ENCODE assay signal across 20 mouse cellular contexts in genomic region chr10:130412167-130412698, GRCm38 (mm10). TPM values are rescaled to one million over a fixed set of nuclear protein-coding genes. Genes with fewer than 3 reads are reported as not detected.
A peak's percentile ranks its signal among the peaks of the same experiment; 100 is the strongest.
DNase-seq lines count a peak whose midpoint lies in the region; ATAC-seq lines count a peak whose summit lies in the region.
"Not testable (repeated sequence)": the region's sequence is repeated elsewhere in the genome, so short reads cannot be mapped to it uniquely, and the experiment has no call there.
"Had no signal": no experiment of that assay in that cellular context is flagged by ENCODE, and none has a peak within 500 bp of the region (broad histone marks: within the 10 kb centered on the region; RNA-seq: fewer than 3 reads in every experiment).

No protein-coding gene starts in this region.

- 67% methylated on average over 20 of the region's 35 CpGs for WGBS in embryonic facial prominence, embryonic 11.5 days
- WGBS in hindbrain, embryonic 14.5 days, result 85% methylated on average over 16 of the region's 35 CpGs
- WGBS in kidney, embryonic 15.5 days, result 69% methylated on average over 29 of the region's 35 CpGs
- WGBS in liver, embryonic 13.5 days (ENCODE audit: insufficient replicate concordance), result 50% methylated on average over 18 of the region's 35 CpGs
- WGBS in neural tube, embryonic 14.5 days, result 72% methylated on average over 20 of the region's 35 CpGs

- H3K9me3 ChIP-seq in embryonic facial prominence, embryonic 11.5 days (replicated peaks; ENCODE audit: control insufficient read depth, low read length); hindbrain, embryonic 14.5 days (ENCODE audit: control insufficient read depth, low read length); kidney, embryonic 15.5 days (replicated peaks); liver, embryonic 13.5 days (replicated peaks); neural tube, embryonic 14.5 days (ENCODE audit: control insufficient read depth, low read length): not testable (repeated sequence)

- peak; percentile 73; the same call in 1 of the 2 replicates for ATAC-seq in embryonic facial prominence, embryonic 11.5 days (replicated peaks; ENCODE audit: insufficient number of reproducible peaks, low FRiP score, low TSS enrichment, low read depth)
- peak; percentile 54 for ATAC-seq in granulocyte monocyte progenitor cell, adult 5-6 weeks (replicated peaks; ENCODE audit: poor library complexity, severe bottlenecking)
- peak; percentile 64 for ATAC-seq in hindbrain, embryonic 14.5 days (ENCODE audit: low FRiP score)
- ATAC-seq in kidney, embryonic 15.5 days (replicated peaks; ENCODE audit: low FRiP score), result peak; percentile 49
- ATAC-seq in liver, embryonic 13.5 days (ENCODE audit: low read depth), result peak; percentile 51
- 0 out of 2 replicates have a peak, but pooled peaks have one; percentile 34 for ATAC-seq in megakaryocyte, adult 5-6 weeks (ENCODE audit: poor library complexity, severe bottlenecking)
- 0 out of 2 replicates have a peak, but pooled peaks have one; percentile 51 for ATAC-seq in neural tube, embryonic 14.5 days (ENCODE audit: low read depth)

- H3K4me3 ChIP-seq in embryonic facial prominence, embryonic 11.5 days (ENCODE audit: low read depth, low read length); hindbrain, embryonic 14.5 days (replicated peaks; ENCODE audit: low read length); kidney, embryonic 15.5 days (replicated peaks); liver, embryonic 13.5 days (replicated peaks); neural tube, embryonic 14.5 days (ENCODE audit: low read depth, low read length): not testable (repeated sequence)

- not testable (repeated sequence) for H3K27me3 ChIP-seq in embryonic facial prominence, embryonic 11.5 days (ENCODE audit: control insufficient read depth, insufficient read depth, low read length); hindbrain, embryonic 14.5 days (ENCODE audit: control insufficient read depth, insufficient read depth, low read length); kidney, embryonic 15.5 days; liver, embryonic 13.5 days; neural tube, embryonic 14.5 days (ENCODE audit: control insufficient read depth, insufficient read depth, low read length)

- DNase-seq in embryonic facial prominence, embryonic 11.5 days (ENCODE audit: low spot score); hindbrain, embryonic 14.5 days (ENCODE audit: low spot score); liver, embryonic 13.5 days: not testable (repeated sequence)

- not testable (repeated sequence) for H3K4me1 ChIP-seq in embryonic facial prominence, embryonic 11.5 days (ENCODE audit: control insufficient read depth, insufficient read depth, low read length); hindbrain, embryonic 14.5 days (replicated peaks; ENCODE audit: control insufficient read depth, insufficient read depth, low read length); kidney, embryonic 15.5 days; liver, embryonic 13.5 days (replicated peaks); neural tube, embryonic 14.5 days (ENCODE audit: control insufficient read depth, insufficient read depth, low read length)

- not testable (repeated sequence) for H3K36me3 ChIP-seq in embryonic facial prominence, embryonic 11.5 days (replicated peaks; ENCODE audit: control insufficient read depth, insufficient read depth, low read depth, low read length); hindbrain, embryonic 14.5 days (replicated peaks; ENCODE audit: control insufficient read depth, insufficient read depth); kidney, embryonic 15.5 days; liver, embryonic 13.5 days; neural tube, embryonic 14.5 days (ENCODE audit: control insufficient read depth, insufficient read depth, low read length)

- not testable (repeated sequence) for H3K9ac ChIP-seq in embryonic facial prominence, embryonic 11.5 days (replicated peaks; ENCODE audit: low read length); hindbrain, embryonic 14.5 days; kidney, embryonic 15.5 days; liver, embryonic 13.5 days; neural tube, embryonic 14.5 days (replicated peaks; ENCODE audit: low read depth, low read length)

- H3K27ac ChIP-seq in embryonic facial prominence, embryonic 11.5 days (replicated peaks; ENCODE audit: low read depth, low read length); hindbrain, embryonic 14.5 days; kidney, embryonic 15.5 days; liver, embryonic 13.5 days; neural tube, embryonic 14.5 days (ENCODE audit: low read depth, low read length): not testable (repeated sequence)

- H3K4me2 ChIP-seq in embryonic facial prominence, embryonic 11.5 days (ENCODE audit: low read depth, low read length); hindbrain, embryonic 14.5 days (replicated peaks); kidney, embryonic 15.5 days; liver, embryonic 13.5 days; neural tube, embryonic 14.5 days (ENCODE audit: low read depth, low read length): not testable (repeated sequence)

RNA-seq across cellular contexts. Expression of gene Vmn2r85, which starts 17.3 kb away (rescaled TPM):
- not detected in 2 replicates for polyA plus RNA-seq in embryonic facial prominence, embryonic 11.5 days (2014; fragmentation: Nextera tagmentation; extraction: Ambion mirVana)
- total RNA-seq in granulocyte monocyte progenitor cell, adult 5-6 weeks (2014; fragmentation: Nextera tagmentation), result not detected in 2 replicates
- total RNA-seq in granulocyte monocyte progenitor cell, adult 5-6 weeks (2017), result not detected in 2 replicates
- 0.03 and 0.05 TPM in 2 replicates for polyA plus RNA-seq in hindbrain, embryonic 14.5 days (2014; fragmentation: Nextera tagmentation; extraction: Ambion mirVana)
- not detected in 2 replicates for polyA plus RNA-seq in kidney, embryonic 15.5 days (2015; fragmentation: Nextera tagmentation; extraction: Ambion mirVana)
- polyA plus RNA-seq in liver, embryonic 13.5 days (2015; fragmentation: Nextera tagmentation; extraction: Ambion mirVana), result not detected in 2 replicates
- total RNA-seq in megakaryocyte, adult 5-6 weeks (2015), result not detected in 2 replicates
- not detected in 2 replicates for total RNA-seq in megakaryocyte, adult 5-6 weeks (2017)
- 0.05 TPM in 1 of 2 replicates, not detected in the other for polyA plus RNA-seq in neural tube, embryonic 14.5 days (2014; fragmentation: Nextera tagmentation; extraction: Ambion mirVana)
- total RNA-seq: adrenal gland, adult 18-20 months; gastrocnemius, postnatal 36 days; heart, postnatal 4 days; MEL had no signal
- polyA plus RNA-seq: C2C12; embryonic facial prominence, embryonic 13.5 days; forebrain, embryonic 10.5 days; heart, embryonic 10.5 days; midbrain, embryonic 14.5 days; myocyte; small intestine, adult 2 months; thymus, adult 2 months; urinary bladder, adult 2 months had no signal

RNA-seq across cellular contexts. Expression of gene Vmn2r84, which starts 18.1 kb away (rescaled TPM):
- polyA plus RNA-seq in embryonic facial prominence, embryonic 11.5 days (2014; fragmentation: Nextera tagmentation; extraction: Ambion mirVana), result not detected in 2 replicates
- total RNA-seq in granulocyte monocyte progenitor cell, adult 5-6 weeks (2014; fragmentation: Nextera tagmentation), result not detected in 2 replicates
- not detected in 2 replicates for total RNA-seq in granulocyte monocyte progenitor cell, adult 5-6 weeks (2017)
- polyA plus RNA-seq in hindbrain, embryonic 14.5 days (2014; fragmentation: Nextera tagmentation; extraction: Ambion mirVana), result 0.05 TPM in 1 of 2 replicates, not detected in the other
- polyA plus RNA-seq in kidney, embryonic 15.5 days (2015; fragmentation: Nextera tagmentation; extraction: Ambion mirVana), result not detected in 2 replicates
- 0.01 TPM in 2 replicates for polyA plus RNA-seq in liver, embryonic 13.5 days (2015; fragmentation: Nextera tagmentation; extraction: Ambion mirVana)
- total RNA-seq in megakaryocyte, adult 5-6 weeks (2015), result not detected in 2 replicates
- total RNA-seq in megakaryocyte, adult 5-6 weeks (2017), result not detected in 2 replicates
- 0.05 TPM in 1 of 2 replicates, not detected in the other for polyA plus RNA-seq in neural tube, embryonic 14.5 days (2014; fragmentation: Nextera tagmentation; extraction: Ambion mirVana)
- total RNA-seq: adrenal gland, adult 18-20 months; gastrocnemius, postnatal 36 days; heart, postnatal 4 days; MEL had no signal
- polyA plus RNA-seq: C2C12; embryonic facial prominence, embryonic 13.5 days; forebrain, embryonic 10.5 days; heart, embryonic 10.5 days; midbrain, embryonic 14.5 days; myocyte; small intestine, adult 2 months; urinary bladder, adult 2 months had no signal

RNA-seq across cellular contexts. Expression of gene Vmn2r86, which starts 43.6 kb away (rescaled TPM):
- polyA plus RNA-seq in embryonic facial prominence, embryonic 11.5 days (2014; fragmentation: Nextera tagmentation; extraction: Ambion mirVana), result 0.03 TPM in 1 of 2 replicates, not detected in the other
- total RNA-seq in granulocyte monocyte progenitor cell, adult 5-6 weeks (2014; fragmentation: Nextera tagmentation), result not detected in 2 replicates
- total RNA-seq in granulocyte monocyte progenitor cell, adult 5-6 weeks (2017), result not detected in 2 replicates
- polyA plus RNA-seq in hindbrain, embryonic 14.5 days (2014; fragmentation: Nextera tagmentation; extraction: Ambion mirVana), result 0.03 TPM in 1 of 2 replicates, not detected in the other
- polyA plus RNA-seq in kidney, embryonic 15.5 days (2015; fragmentation: Nextera tagmentation; extraction: Ambion mirVana), result not detected in 2 replicates
- not detected in 2 replicates for polyA plus RNA-seq in liver, embryonic 13.5 days (2015; fragmentation: Nextera tagmentation; extraction: Ambion mirVana)
- total RNA-seq in megakaryocyte, adult 5-6 weeks (2015), result not detected in 2 replicates
- total RNA-seq in megakaryocyte, adult 5-6 weeks (2017), result not detected in 2 replicates
- 0.04 and 0.05 TPM in 2 replicates for polyA plus RNA-seq in neural tube, embryonic 14.5 days (2014; fragmentation: Nextera tagmentation; extraction: Ambion mirVana)
- total RNA-seq: adrenal gland, adult 18-20 months; gastrocnemius, postnatal 36 days; heart, postnatal 4 days; MEL had no signal
- polyA plus RNA-seq: C2C12; embryonic facial prominence, embryonic 13.5 days; forebrain, embryonic 10.5 days; heart, embryonic 10.5 days; myocyte; small intestine, adult 2 months; thymus, adult 2 months; urinary bladder, adult 2 months had no signal
